Mouse (Mus musculus) testis, adult 2 months (tissue): ENCODE measurements at regions not wholly inside any gene's neighbourhood (a gene's known extent, or its start where the extent isn't known, plus 50 kb on each side); places are given as distances from the start of the nearest gene placed in this dataset.

Experiments used
- CTCF ChIP-seq: fragments of 200-500 bp; IDR thresholded peaks from 2 replicates; pipeline ENCODE4 v1.5.1; 2012; ENCODE audit warnings: low read depth, mild to moderate bottlenecking, inconsistent platforms, low read length, moderate library complexity; ENCODE audit not compliant: control insufficient read depth, insufficient read depth, insufficient replicate concordance
- POLR2A ChIP-seq: fragments of 200-500 bp; IDR thresholded peaks from 2 replicates; pipeline ENCODE4 v1.6.1; 2012; ENCODE audit warnings: low read depth, mild to moderate bottlenecking, inconsistent platforms, low read length, moderate library complexity; ENCODE audit not compliant: control insufficient read depth

GRCm38 (mm10) chr3:21865856-21866255 lies 210.6 kb upstream of the Tbl1xr1 start:
- TF ChIP-seq CTCF (no peak), POLR2A (no peak)
